Mouse (Mus musculus) limb, embryonic 13.5 days (tissue): Measurements from ENCODE around the gene Prap1. TPM values are rescaled to one million over a fixed set of nuclear protein-coding genes. Genes with fewer than 3 reads are reported as not detected.

ENCODE experiments used
- ATAC-seq: fragments of 200-750 bp; cut with Nextera tagmentation; 2 replicates; pipeline ENCODE4 v1.8.0; 2017; ENCODE audit warnings: low read depth, moderate number of reproducible peaks, moderate TSS enrichment; ENCODE audit not compliant: low FRiP score
- H3K27ac ChIP-seq: fragments of 300-500 bp; sonication (generic); 2 replicates; pipeline ENCODE4 v1.5.1; 2015; ENCODE audit warnings: inconsistent platforms, mild to moderate bottlenecking, moderate library complexity
- H3K27me3 ChIP-seq: fragments of 300-500 bp; sonication (generic); 2 replicates; pipeline ENCODE4 v1.6.1; 2015; ENCODE audit warnings: mild to moderate bottlenecking, inconsistent platforms
- H3K36me3 ChIP-seq: fragments of 300-500 bp; sonication (generic); 2 replicates; pipeline ENCODE4 v1.6.1; 2015; ENCODE audit warnings: inconsistent platforms, mild to moderate bottlenecking, moderate library complexity
- H3K4me1 ChIP-seq: fragments of 300-500 bp; sonication (generic); 2 replicates; pipeline ENCODE4 v1.6.1; 2015; ENCODE audit warnings: inconsistent platforms
- H3K4me2 ChIP-seq: fragments of 300-500 bp; sonication (generic); replicated peaks from 2 replicates; pipeline ENCODE4 v1.6.1; 2015; ENCODE audit warnings: inconsistent platforms, mild to moderate bottlenecking, moderate library complexity
- H3K4me3 ChIP-seq: fragments of 300-500 bp; sonication (generic); 2 replicates; pipeline ENCODE4 v1.5.1; 2015; ENCODE audit warnings: moderate library complexity, mild to moderate bottlenecking, inconsistent platforms
- H3K9ac ChIP-seq: fragments of 300-500 bp; sonication (generic); 2 replicates; pipeline ENCODE4 v1.6.1; 2015; ENCODE audit warnings: mild to moderate bottlenecking, inconsistent platforms
- H3K9me3 ChIP-seq: fragments of 300-500 bp; sonication (generic); 2 replicates; pipeline ENCODE4 v1.6.1; 2016; ENCODE audit warnings: inconsistent platforms
- WGBS: fragments of 180-500 bp; shearing (Covaris S2); methylation state at CpG from one replicate; pipeline ENCODE4 v1.1.7; 2015; 5-methylcytosine and 5-hydroxymethylcytosine counted together
- polyA plus RNA-seq: library from polyadenylated mRNA; unstranded; fragments of >200 nt; fragmentation: Nextera tagmentation; extraction: Ambion mirVana; gene quantifications from 2 replicates; pipeline ENCODE4 v1.2.1, GENCODE M21; 2015

The Prap1 gene
- polyA plus RNA-seq, 1 experiment from 2014 or later, result 0.25 TPM

- Histone ChIP-seq H3K36me3 (no peaks in the 10 kb centered on the region), H3K27me3 (no peaks in the 10 kb centered on the region), H3K9ac (peak overlapping the region; percentile 25; the same call in 1 of the 2 replicates), H3K4me2 (no peak overlapping the region), H3K4me3 (no peak overlapping the region), H3K4me1 (peaks cover 6% of the 10 kb centered on the region), H3K27ac (no peak overlapping the region), H3K9me3 (no peaks in the 10 kb centered on the region)
- WGBS, result 7% methylated on average over 14 of the region's 14 CpGs
- ATAC-seq, result no peak
Measured at GRCm38 (mm10) chr7:140141350-140141749, 48.2 kb downstream of the Prap1 start.

- Histone ChIP-seq H3K27ac (no peak overlapping the region), H3K4me3 (no peak overlapping the region), H3K4me2 (no peak overlapping the region), H3K9ac (no peak overlapping the region), H3K9me3 (no peaks in the 10 kb centered on the region), H3K36me3 (peaks cover 8% of the 10 kb centered on the region; the same call in 1 of the 2 replicates), H3K4me1 (no peaks in the 10 kb centered on the region), H3K27me3 (no peaks in the 10 kb centered on the region)
- ATAC-seq, result no peak
- 79% methylated on average over 4 of the region's 4 CpGs for WGBS
Measured at GRCm38 (mm10) chr7:140144550-140144949, 51.4 kb downstream of the Prap1 start.

Other genes with a start within 250 kb of the Prap1 start
- gene Kndc1, start 198.7 kb upstream of the Prap1 start, polyA plus RNA-seq, result 0.11 and 0.20 TPM in 2 replicates
- gene Utf1, start 149.6 kb upstream of the Prap1 start, polyA plus RNA-seq, result 0.15 TPM in 1 of 2 replicates, not detected in the other
- 0.52 and 0.53 TPM in 2 replicates for gene 6430531B16Rik, start 114.6 kb upstream of the Prap1 start, polyA plus RNA-seq
- gene Adam8, start 100.8 kb upstream of the Prap1 start, polyA plus RNA-seq, result 2.3 and 2.8 TPM in 2 replicates
- gene Zfp511, start 57.0 kb upstream of the Prap1 start, polyA plus RNA-seq, result 38.9 and 41.8 TPM in 2 replicates
- gene Tubgcp2, start 56.7 kb upstream of the Prap1 start, polyA plus RNA-seq, result 67.4 and 68.0 TPM in 2 replicates
- gene Msx3, start 44.3 kb upstream of the Prap1 start, polyA plus RNA-seq, result not detected in 2 replicates
- gene Caly, start 10.8 kb upstream of the Prap1 start, polyA plus RNA-seq, result 1.1 TPM in 2 replicates
- gene Fuom, start 9.0 kb downstream of the Prap1 start, polyA plus RNA-seq, result 22.1 and 24.9 TPM in 2 replicates
- 18.9 and 19.6 TPM in 2 replicates for gene Paox, start 22.4 kb downstream of the Prap1 start, polyA plus RNA-seq
- gene Echs1, start 23.1 kb downstream of the Prap1 start, polyA plus RNA-seq, result 150 and 151 TPM in 2 replicates
- gene Mtg1, start 44.2 kb downstream of the Prap1 start, polyA plus RNA-seq, result 22.7 and 23.6 TPM in 2 replicates
- gene Sprn, start 61.5 kb downstream of the Prap1 start, polyA plus RNA-seq, result 0.17 and 0.23 TPM in 2 replicates
- not detected in 2 replicates for gene Olfr522, start 71.4 kb downstream of the Prap1 start, polyA plus RNA-seq
- gene Olfr523, start 79.8 kb downstream of the Prap1 start, polyA plus RNA-seq, result not detected in 2 replicates
- not detected in 2 replicates for gene Olfr524, start 112.6 kb downstream of the Prap1 start, polyA plus RNA-seq
- gene Cd163l1, start 124.9 kb downstream of the Prap1 start, polyA plus RNA-seq, result 0.04 and 0.15 TPM in 2 replicates
- gene 5830411N06Rik, start 153.9 kb downstream of the Prap1 start, polyA plus RNA-seq, result not detected in 2 replicates
- not detected in 2 replicates for gene Olfr525, start 227.5 kb downstream of the Prap1 start, polyA plus RNA-seq
- not detected in 2 replicates for gene Olfr527, start 240.6 kb downstream of the Prap1 start, polyA plus RNA-seq